Mouse (Mus musculus) bone marrow macrophage, adult 2 months (primary cell): ENCODE data around the gene Slc10a6.
A peak's percentile ranks its signal among the peaks of the same experiment; 100 is the strongest.

Experiments used
- CTCF ChIP-seq: IDR thresholded peaks from 2 replicates; pipeline ENCODE4 v1.5.1; 2012; ENCODE audit warnings: low read depth, mild to moderate bottlenecking, low read length, moderate library complexity
- POLR2A ChIP-seq: IDR thresholded peaks from 2 replicates; pipeline ENCODE4 v1.6.1; 2012; ENCODE audit warnings: mild to moderate bottlenecking, low read depth, low read length, borderline replicate concordance

DNA sequence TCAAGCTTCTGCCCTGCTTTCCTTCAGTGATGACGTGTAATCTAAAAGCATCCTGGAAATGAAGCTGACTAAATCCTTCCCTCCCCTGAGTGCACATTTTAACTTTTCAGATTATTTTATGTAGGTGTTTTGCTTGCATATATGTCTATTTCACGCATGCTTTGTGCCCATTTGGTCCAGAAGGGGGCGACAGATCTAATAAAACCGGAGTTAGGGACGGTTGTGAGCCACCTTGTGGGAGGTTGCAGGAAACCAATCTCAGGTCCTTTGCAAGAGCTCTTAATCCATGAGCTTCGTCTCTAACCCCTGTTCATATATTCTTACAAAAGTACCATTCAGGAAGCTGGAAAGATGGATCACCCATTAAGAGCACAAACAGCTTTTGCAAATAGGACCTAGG, 25.0 kb upstream of the Slc10a6 start:
- no peak for TF ChIP-seq POLR2A
- peak; percentile 52; the same call in 1 of the 2 replicates for TF ChIP-seq CTCF
